Mouse (Mus musculus): ENCODE measurements around the gene Iqcg.

- no peak for TF ChIP-seq CTCF (conservative IDR thresholded peaks at IDR 0.05; ENCODE audit: low read length)
- TF ChIP-seq POU5F1 (IDR thresholded peaks at IDR 0.05; ENCODE audit: borderline replicate concordance, low read length), result no peak
Measured at GRCm38 (mm10) chr16:32981405-32981804, 74.6 kb downstream of the Iqcg start.
